Mouse (Mus musculus) ES-E14 (cell line): ENCODE measurements around the gene Magi2.

Experiments used
- CHD2 ChIP-seq: IDR thresholded peaks from 2 replicates; pipeline ENCODE4 v1.6.1; 2014; ENCODE audit warnings: mild to moderate bottlenecking, low read depth, low read length, inconsistent platforms
- ZNF384 ChIP-seq: IDR thresholded peaks from 2 replicates; pipeline ENCODE4 v1.6.1; 2012; ENCODE audit warnings: low read depth, low read length, inconsistent platforms

- no peak for TF ChIP-seq CHD2
- TF ChIP-seq ZNF384: no peak
Measured at GRCm38 (mm10) chr5:20609206-20609935, 1382.5 kb downstream of the Magi2 start.
